Mouse (Mus musculus) liver, embryonic 12.5 days (tissue): ENCODE measurements around the gene Tbc1d12. TPM values are rescaled to one million over a fixed set of nuclear protein-coding genes. Genes with fewer than 3 reads are reported as not detected.

Source experiments
- ATAC-seq: fragments of 200-750 bp; cut with Nextera tagmentation; 2 replicates; pipeline ENCODE4 v1.8.0; 2017; ENCODE audit warnings: moderate number of reproducible peaks, mild to moderate bottlenecking, moderate library complexity
- H3K27ac ChIP-seq: fragments of 300-500 bp; sonication (generic); 2 replicates; pipeline ENCODE4 v1.5.1; 2016; ENCODE audit warnings: mild to moderate bottlenecking
- H3K27me3 ChIP-seq: fragments of 300-500 bp; sonication (generic); replicated peaks from 2 replicates; pipeline ENCODE4 v1.6.1; 2016; ENCODE audit warnings: mild to moderate bottlenecking, moderate library complexity
- H3K36me3 ChIP-seq: fragments of 300-500 bp; sonication (generic); 2 replicates; pipeline ENCODE4 v1.6.1; 2016; ENCODE audit warnings: mild to moderate bottlenecking, moderate library complexity
- H3K4me1 ChIP-seq: fragments of 300-500 bp; sonication (generic); 2 replicates; pipeline ENCODE4 v1.6.1; 2016
- H3K4me2 ChIP-seq: fragments of 300-500 bp; sonication (generic); 2 replicates; pipeline ENCODE4 v1.6.1; 2016; ENCODE audit warnings: mild to moderate bottlenecking, moderate library complexity
- H3K4me3 ChIP-seq: fragments of 300-500 bp; sonication (generic); 2 replicates; pipeline ENCODE4 v1.5.1; 2016; ENCODE audit warnings: mild to moderate bottlenecking, moderate library complexity
- H3K9ac ChIP-seq: fragments of 300-500 bp; sonication (generic); 2 replicates; pipeline ENCODE4 v1.6.1; 2016; ENCODE audit warnings: mild to moderate bottlenecking, moderate library complexity
- H3K9me3 ChIP-seq: fragments of 300-500 bp; sonication (generic); replicated peaks from 2 replicates; pipeline ENCODE4 v1.6.1; 2016; ENCODE audit warnings: mild to moderate bottlenecking, moderate library complexity
- WGBS: fragments of 180-500 bp; shearing (Covaris S2); methylation state at CpG from one replicate; pipeline ENCODE4 v1.1.7; 2016; ENCODE audit not compliant: insufficient replicate concordance; 5-methylcytosine and 5-hydroxymethylcytosine counted together
- polyA plus RNA-seq: library from polyadenylated mRNA; unstranded; fragments of >200 nt; fragmentation: Nextera tagmentation; extraction: Ambion mirVana; gene quantifications from 2 replicates; pipeline ENCODE4 v1.2.1, GENCODE M21; 2016

Gene Tbc1d12
- 2.0 and 2.3 TPM in 2 replicates for polyA plus RNA-seq

DNA sequence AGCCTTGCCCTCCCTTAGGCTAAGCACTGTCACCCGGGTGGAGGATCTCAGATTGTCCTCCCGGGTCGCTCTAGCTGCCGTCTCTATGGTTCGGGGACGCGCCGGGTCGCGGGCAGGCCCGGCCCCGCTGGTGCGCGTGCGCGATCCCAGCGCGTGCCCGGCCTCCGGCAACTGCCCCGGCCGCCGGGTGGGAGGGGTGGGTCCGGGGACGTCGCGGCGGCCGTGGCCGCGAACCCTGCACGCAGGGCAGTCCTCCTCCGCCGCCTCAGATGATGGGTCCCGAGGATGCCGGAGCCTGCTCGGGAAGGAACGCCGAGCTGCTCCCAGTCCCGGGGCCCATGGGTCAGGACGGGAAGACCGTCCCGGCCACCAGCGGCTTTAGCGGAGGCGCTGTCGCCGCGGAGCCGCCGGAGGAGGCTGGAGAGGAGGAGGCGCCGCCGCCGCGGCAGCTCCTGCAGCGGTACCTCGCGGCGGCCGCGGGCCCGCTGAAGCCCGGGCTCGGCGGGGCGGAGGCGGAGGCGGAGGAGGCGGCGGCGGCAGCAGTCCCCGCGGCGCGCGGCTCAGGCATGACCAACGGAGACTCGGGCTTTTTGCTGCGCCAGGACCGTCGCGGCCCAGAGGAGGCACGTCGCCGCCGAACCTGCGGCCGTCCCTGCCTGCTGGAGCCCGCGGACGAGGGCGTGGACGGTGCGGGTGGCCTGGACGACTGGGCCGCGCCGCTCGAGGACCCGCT lies at the start of gene Tbc1d12:
Tbc1d12 (plus strand) TSS at position 142 of the 733 bp plus-strand sequence.
- peak; percentile 93 for ATAC-seq
- H3K27ac ChIP-seq, result peak within 1 kb of the TSS; percentile 94
- WGBS, result under 1% methylated on average over 84 of the region's 101 CpGs

DNA sequence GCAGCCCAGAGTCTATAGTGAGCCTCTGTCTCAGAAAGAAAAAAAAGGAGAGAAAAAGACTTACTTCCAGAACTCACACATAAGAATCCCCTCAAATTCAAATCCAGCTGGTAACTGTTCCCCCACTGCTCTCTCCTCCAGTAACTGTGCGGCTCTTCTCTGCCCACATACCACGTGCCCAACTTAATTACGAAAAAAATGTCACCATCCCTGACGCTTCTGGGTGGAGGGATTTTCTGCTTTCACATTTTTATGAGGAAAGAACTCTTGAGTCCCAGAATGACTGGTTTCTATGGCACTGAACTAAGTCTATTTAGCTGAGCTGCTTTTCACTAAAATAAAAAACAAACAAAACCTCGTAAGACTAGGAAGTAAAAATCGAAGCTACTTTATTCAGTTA lies 48.6 kb upstream of the Tbc1d12 start:
- Histone ChIP-seq H3K9me3 (no peaks in the 10 kb centered on the region), H3K9ac (no peak overlapping the region), H3K36me3 (peaks cover 52% of the 10 kb centered on the region), H3K27ac (no peak overlapping the region), H3K4me3 (no peak overlapping the region), H3K4me2 (no peak overlapping the region), H3K4me1 (no peaks in the 10 kb centered on the region), H3K27me3 (no peaks in the 10 kb centered on the region)
- no peak for ATAC-seq
- 84% methylated on average over 6 of the region's 6 CpGs for WGBS

More for the DNA sequence above, at the start of gene Tbc1d12:
- H3K27me3 ChIP-seq, result no peaks in the 10 kb centered on the region
- H3K4me2 ChIP-seq, result peak within 1 kb of the TSS; percentile 83
- no peaks in the 10 kb centered on the region for H3K9me3 ChIP-seq
- peak within 1 kb of the TSS; percentile 86 for H3K9ac ChIP-seq
- H3K36me3 ChIP-seq, result no peaks in the 10 kb centered on the region; the same call in 1 of the 2 replicates
- H3K4me1 ChIP-seq, result peaks cover 23% of the 10 kb centered on the region
- peak within 1 kb of the TSS; percentile 92 for H3K4me3 ChIP-seq

DNA sequence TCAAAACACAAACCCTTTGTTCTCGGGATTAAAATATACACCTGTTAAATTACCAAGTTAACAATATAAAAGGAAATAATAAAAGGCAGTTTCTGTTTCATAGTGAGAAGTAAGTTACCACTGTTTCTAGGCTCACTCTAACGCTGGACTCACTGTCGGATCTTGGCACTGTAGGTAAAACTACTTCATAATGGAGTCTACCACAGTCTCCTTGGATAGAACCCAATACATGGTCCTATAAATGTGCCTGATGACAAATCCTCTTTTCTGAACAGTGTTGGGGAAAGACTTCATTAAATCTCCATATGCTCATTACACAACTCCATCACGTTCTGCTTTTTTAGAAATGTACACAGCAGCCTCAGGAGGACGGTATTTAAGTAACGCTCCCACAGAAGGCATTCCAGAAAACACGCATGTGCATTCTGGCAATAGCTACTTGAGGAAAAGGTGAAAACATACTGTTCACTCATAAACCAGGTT lies 42.8 kb upstream of the Tbc1d12 start:
- Histone ChIP-seq H3K4me3 (no peak overlapping the region), H3K4me1 (no peaks in the 10 kb centered on the region), H3K36me3 (peaks cover 97% of the 10 kb centered on the region), H3K9ac (no peak overlapping the region), H3K9me3 (no peaks in the 10 kb centered on the region), H3K27me3 (no peaks in the 10 kb centered on the region), H3K27ac (no peak overlapping the region), H3K4me2 (no peak overlapping the region)
- WGBS, result 87% methylated on average over 7 of the region's 7 CpGs
- no peak for ATAC-seq

DNA sequence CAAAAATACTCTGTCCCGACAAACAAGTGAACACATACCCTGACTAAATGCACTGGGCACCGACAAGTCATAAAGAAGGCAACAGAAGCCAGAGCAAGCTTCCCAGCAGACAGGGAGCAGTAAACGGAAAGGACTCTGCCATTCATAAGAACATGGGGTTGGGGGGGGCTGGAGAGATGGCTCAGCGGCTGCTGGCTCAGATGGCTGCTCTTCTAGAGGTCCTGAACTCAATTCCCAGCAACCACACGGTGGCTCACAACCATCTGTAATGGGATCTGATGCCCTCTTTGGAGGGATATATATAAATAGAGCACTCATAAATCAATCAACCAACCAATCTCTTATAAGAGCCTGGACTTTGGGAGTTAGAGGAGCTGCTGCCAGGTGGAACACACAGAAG lies 39.8 kb upstream of the Tbc1d12 start:
- Histone ChIP-seq H3K4me3 (no peak overlapping the region), H3K4me1 (no peaks in the 10 kb centered on the region), H3K36me3 (peaks cover 91% of the 10 kb centered on the region), H3K9ac (no peak overlapping the region), H3K27ac (no peak overlapping the region), H3K4me2 (no peak overlapping the region), H3K27me3 (no peaks in the 10 kb centered on the region), H3K9me3 (no peaks in the 10 kb centered on the region)
- ATAC-seq, result no peak
- 76% methylated on average over 5 of the region's 5 CpGs for WGBS

DNA sequence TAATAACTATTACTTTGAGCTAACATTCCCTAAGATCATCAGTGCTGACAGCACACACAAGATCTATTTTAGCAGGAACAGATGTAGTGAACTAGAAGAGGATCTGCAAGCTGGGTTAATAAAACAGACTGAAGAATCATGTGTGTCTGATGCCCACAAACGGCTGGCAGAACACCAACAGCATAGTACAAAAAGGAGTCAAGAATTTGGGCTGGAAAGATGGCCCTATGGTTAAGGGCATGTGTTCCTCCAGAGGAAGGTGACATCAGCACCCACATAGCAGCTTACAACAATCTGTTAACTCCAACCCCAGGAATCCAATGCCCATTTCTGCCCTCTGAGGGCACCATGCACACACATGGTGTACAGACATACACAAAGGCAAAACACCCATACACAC lies 38.1 kb upstream of the Tbc1d12 start:
- WGBS, result 85% methylated on average over 1 of the region's 1 CpGs
- Histone ChIP-seq H3K27ac (no peak overlapping the region), H3K4me3 (no peak overlapping the region), H3K4me1 (no peaks in the 10 kb centered on the region), H3K27me3 (no peaks in the 10 kb centered on the region), H3K9ac (no peak overlapping the region), H3K4me2 (no peak overlapping the region), H3K9me3 (no peaks in the 10 kb centered on the region), H3K36me3 (peaks cover 92% of the 10 kb centered on the region)
- no peak for ATAC-seq

DNA sequence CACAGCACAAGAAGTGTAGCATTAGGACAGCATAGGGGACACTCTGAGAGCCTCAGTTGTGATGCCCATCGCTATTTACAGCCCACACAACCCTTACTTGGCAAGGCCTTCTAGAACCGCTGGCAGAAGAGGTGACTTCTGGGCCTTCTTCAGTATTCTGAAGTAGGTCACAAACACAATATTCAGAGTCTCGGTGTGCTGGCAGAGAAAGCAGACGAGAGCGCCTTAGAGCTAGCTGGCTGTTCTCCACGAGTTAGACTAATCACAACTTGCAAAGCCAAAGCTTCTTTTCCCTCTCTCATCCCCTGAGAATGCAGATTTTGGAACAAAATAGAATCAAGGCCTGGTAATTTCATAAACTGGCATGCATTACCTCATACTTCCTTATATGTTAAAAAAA lies 37.6 kb upstream of the Tbc1d12 start:
- Histone ChIP-seq H3K4me1 (no peaks in the 10 kb centered on the region), H3K27ac (no peak overlapping the region), H3K9me3 (no peaks in the 10 kb centered on the region), H3K4me3 (no peak overlapping the region), H3K9ac (no peak overlapping the region), H3K36me3 (peaks cover 92% of the 10 kb centered on the region), H3K4me2 (no peak overlapping the region), H3K27me3 (no peaks in the 10 kb centered on the region)
- 89% methylated on average over 6 of the region's 6 CpGs for WGBS
- no peak for ATAC-seq

DNA sequence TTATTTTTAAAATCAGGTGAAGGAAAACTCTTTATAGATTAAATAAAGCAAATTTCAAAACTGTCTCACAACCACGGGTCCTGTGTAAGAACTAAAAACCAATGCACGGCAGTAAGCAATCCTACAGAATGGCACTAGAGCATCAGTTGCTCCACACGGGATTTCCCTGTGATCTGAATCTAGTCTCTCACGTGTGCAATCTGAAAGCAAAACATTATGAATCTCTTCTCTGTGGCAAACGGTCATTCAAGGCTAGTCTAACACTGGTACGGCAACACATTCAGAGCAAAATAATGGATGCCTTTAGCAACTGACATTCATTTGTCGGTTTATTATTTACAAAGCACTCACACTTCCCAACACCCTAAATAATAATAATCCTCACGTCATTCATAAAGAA lies 18.2 kb upstream of the Tbc1d12 start:
- Histone ChIP-seq H3K4me3 (peak overlapping the region; percentile 91), H3K36me3 (peaks cover 41% of the 10 kb centered on the region), H3K4me2 (peak overlapping the region; percentile 94), H3K27ac (0 out of 2 replicates have a peak overlapping the region, but pooled peaks have one; percentile 98), H3K9ac (peak overlapping the region; percentile 87), H3K9me3 (no peaks in the 10 kb centered on the region), H3K4me1 (peaks cover 42% of the 10 kb centered on the region), H3K27me3 (no peaks in the 10 kb centered on the region)
- no peak for ATAC-seq
- 23% methylated on average over 8 of the region's 8 CpGs for WGBS

DNA sequence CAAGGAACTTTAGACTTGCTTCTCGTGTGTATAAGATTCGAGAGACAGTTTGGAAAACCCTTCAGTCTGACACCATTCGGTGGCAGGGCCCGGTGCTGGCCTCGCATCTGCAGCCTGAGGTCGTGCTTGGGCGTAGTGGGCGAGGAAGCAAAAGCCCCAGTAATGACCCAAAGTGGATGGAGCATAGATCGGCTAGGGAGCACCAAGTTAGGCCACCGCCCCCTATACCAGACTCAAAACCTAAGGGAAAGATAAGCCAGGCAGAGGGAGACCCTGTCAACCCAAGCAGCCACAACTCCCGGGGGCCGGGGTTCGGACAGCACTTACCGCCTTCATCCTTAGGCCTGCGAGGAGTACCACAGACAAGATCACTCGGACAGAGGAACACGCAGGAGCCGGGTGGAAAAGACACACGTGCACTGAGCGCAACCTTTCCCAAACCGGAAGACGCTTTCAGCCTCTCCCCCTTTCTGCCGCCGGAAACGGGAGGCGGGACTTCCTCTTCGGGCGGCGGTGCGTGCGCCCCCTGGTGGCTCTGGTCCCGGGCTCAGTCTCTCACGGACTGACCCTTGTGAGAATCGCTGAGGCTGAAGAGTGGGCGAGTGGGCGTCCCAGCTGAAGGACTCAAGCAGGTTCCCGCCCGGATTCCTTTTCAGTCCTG lies 17.5 kb upstream of the Tbc1d12 start, which contains the start of gene Noc3l:
Noc3l (minus strand) TSS at position 472 of the 661 bp plus-strand sequence.
- H3K9ac ChIP-seq, result peak within 1 kb of the TSS; percentile 87
- ATAC-seq, result peak; percentile 87
- H3K36me3 ChIP-seq, result peaks cover 35% of the 10 kb centered on the region
- H3K4me1 ChIP-seq, result peaks cover 42% of the 10 kb centered on the region
- WGBS, result under 1% methylated on average over 38 of the region's 38 CpGs
- peak within 1 kb of the TSS; percentile 91 for H3K4me3 ChIP-seq
- H3K27me3 ChIP-seq, result no peaks in the 10 kb centered on the region
- H3K4me2 ChIP-seq, result peak within 1 kb of the TSS; percentile 94
- peak within 1 kb of the TSS; percentile 98 for H3K27ac ChIP-seq
- H3K9me3 ChIP-seq, result no peaks in the 10 kb centered on the region

DNA sequence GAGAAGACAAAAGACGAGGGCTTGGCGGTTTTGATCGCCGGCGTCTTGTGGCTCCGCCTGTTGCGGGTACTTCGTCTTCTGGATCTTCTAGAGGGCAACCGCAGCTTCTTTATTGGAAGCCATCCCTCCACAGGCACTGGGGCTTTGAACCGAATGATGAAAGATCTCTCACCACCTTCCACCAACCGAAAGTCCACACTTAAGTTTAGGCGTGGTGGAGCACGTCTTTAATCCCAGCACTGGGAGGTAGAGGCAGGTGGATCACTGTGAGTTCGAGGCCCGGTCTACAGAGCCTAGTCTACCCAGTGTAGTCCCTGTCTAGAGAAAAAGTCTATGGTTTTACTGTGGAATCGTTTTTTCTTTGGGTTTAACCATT lies 17.0 kb upstream of the Tbc1d12 start:
- peaks cover 42% of the 10 kb centered on the region for H3K4me1 ChIP-seq
- H3K4me3 ChIP-seq, result peak overlapping the region; percentile 91
- ATAC-seq, result peak; percentile 63
- peaks cover 30% of the 10 kb centered on the region for H3K36me3 ChIP-seq
- H3K27ac ChIP-seq, result peak overlapping the region; percentile 98
- H3K27me3 ChIP-seq, result no peaks in the 10 kb centered on the region
- H3K4me2 ChIP-seq, result peak overlapping the region; percentile 94
- H3K9me3 ChIP-seq, result no peaks in the 10 kb centered on the region
- H3K9ac ChIP-seq, result peak overlapping the region; percentile 87
- 8% methylated on average over 16 of the region's 16 CpGs for WGBS

DNA sequence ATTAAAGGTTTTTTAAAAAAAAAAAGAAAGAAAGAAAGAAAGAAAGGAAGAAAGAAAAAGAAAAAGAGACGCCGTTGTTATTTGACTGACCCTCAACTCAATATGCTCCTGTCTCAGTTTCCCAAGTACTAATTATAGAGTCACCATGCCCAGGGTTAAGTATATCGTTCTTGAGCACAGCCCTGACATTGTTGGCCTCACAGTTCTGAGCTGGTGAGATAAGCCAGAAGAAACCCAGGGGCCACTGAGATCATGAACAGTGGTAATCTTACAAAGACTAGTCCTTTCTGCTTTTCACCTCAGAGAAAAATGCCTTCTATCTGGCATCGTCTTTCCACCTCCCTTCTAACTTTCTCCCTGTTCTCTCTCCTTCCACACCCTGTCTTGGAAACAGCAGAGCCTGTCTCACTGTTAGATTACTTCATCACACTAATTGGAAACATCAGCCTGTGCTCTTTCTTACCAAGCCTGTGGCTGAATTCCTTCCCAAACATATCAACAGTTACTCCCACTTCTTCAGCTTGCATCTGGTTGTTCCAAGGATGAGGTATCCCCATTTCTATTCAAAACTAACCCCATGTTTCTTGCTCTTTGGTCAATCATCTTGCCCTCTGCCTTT lies 16.1 kb upstream of the Tbc1d12 start:
- peak; percentile 93 for ATAC-seq
- Histone ChIP-seq H3K27ac (peak overlapping the region; percentile 98), H3K9ac (peak overlapping the region; percentile 87), H3K4me2 (peak overlapping the region; percentile 94), H3K27me3 (no peaks in the 10 kb centered on the region), H3K9me3 (no peaks in the 10 kb centered on the region), H3K4me3 (peak overlapping the region; percentile 91), H3K36me3 (peaks cover 21% of the 10 kb centered on the region), H3K4me1 (peaks cover 42% of the 10 kb centered on the region)
- 17% methylated on average over 4 of the region's 4 CpGs for WGBS

DNA sequence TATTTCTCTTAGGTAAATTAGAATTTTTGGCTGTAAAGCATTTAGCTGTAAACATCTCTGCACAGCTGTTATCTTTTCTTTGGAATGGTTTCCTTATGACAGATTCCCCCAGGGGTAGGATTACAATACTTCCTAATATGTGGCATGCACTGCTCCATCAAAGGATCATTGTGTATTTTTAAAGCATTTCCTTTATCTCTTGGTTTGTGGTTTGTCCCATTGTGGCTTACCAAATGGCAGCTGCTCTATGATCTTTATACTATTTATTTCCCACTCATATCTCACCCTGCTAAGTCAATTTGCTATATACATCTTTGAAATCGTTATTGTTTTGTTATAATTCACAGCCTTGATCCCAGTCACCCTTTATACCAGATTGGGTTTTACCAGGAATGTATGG lies 3.2 kb upstream of the Tbc1d12 start:
- Histone ChIP-seq H3K36me3 (no peaks in the 10 kb centered on the region), H3K27ac (no peak overlapping the region), H3K4me2 (no peak overlapping the region), H3K9ac (no peak overlapping the region), H3K4me1 (peaks cover 14% of the 10 kb centered on the region), H3K9me3 (no peaks in the 10 kb centered on the region), H3K4me3 (no peak overlapping the region), H3K27me3 (no peaks in the 10 kb centered on the region)
- 45% methylated on average over 1 of the region's 1 CpGs for WGBS
- no peak for ATAC-seq

DNA sequence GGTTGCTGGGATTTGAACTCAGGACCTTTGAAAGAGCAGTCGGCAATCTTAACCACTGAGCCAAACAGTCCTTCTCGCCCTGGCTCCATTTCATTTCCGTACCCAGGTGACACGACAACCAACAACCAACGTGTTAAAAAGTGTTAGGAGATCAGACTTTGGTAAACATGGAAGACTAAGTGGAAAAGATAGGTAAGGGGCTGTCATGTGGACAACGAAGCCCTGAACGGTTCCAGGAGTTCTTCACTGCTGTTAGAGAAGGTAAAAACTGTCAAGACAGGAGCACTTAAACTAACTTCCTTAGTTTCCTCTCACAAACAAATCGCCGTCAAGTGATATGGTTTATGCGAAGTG lies 318 bp upstream of the Tbc1d12 start:
- peak overlapping the region; percentile 83 for H3K4me2 ChIP-seq
- 24% methylated on average over 10 of the region's 10 CpGs for WGBS
- H3K36me3 ChIP-seq, result no peaks in the 10 kb centered on the region; the same call in 1 of the 2 replicates
- no peaks in the 10 kb centered on the region for H3K27me3 ChIP-seq
- ATAC-seq, result no peak
- H3K27ac ChIP-seq, result peak overlapping the region; percentile 94
- no peaks in the 10 kb centered on the region for H3K9me3 ChIP-seq
- peak overlapping the region; percentile 92 for H3K4me3 ChIP-seq
- peak overlapping the region; percentile 86 for H3K9ac ChIP-seq
- H3K4me1 ChIP-seq, result peaks cover 23% of the 10 kb centered on the region
